Mouse (Mus musculus) lung, adult 2 months (tissue): ENCODE data around the gene Plppr2. TPM values are rescaled to one million over a fixed set of nuclear protein-coding genes. Genes with fewer than 3 reads are reported as not detected.

Experiments
- DNase-seq: peaks from one replicate; pipeline ENCODE4 v3.0.0; 2022
- H3K4me1 ChIP-seq: fragments of 200-500 bp; 2 replicates; pipeline ENCODE4 v1.6.1; 2011; ENCODE audit warnings: low read length; ENCODE audit not compliant: control insufficient read depth, insufficient read depth
- H3K4me3 ChIP-seq: fragments of 200-500 bp; replicated peaks from 2 replicates; pipeline ENCODE3; 2011; ENCODE audit warnings: low read depth, mild to moderate bottlenecking, control low read depth, low read length; ENCODE audit errors: extremely low read depth
- CTCF ChIP-seq: fragments of 200-500 bp; IDR thresholded peaks from 2 replicates; pipeline ENCODE4 v1.5.1; 2011; ENCODE audit warnings: mild to moderate bottlenecking, low read length, control low read depth; ENCODE audit not compliant: insufficient read depth
- POLR2A ChIP-seq: fragments of 200-500 bp; IDR thresholded peaks from 2 replicates; pipeline ENCODE4 v1.6.1; 2011; ENCODE audit warnings: low read depth, mild to moderate bottlenecking, control low read depth, low read length, borderline replicate concordance; ENCODE audit errors: extremely low read depth
- WGBS: fragments of 180-500 bp; shearing (Covaris S2); methylation state at CpG from one replicate; pipeline ENCODE4 v1.1.7; 2018; 5-methylcytosine and 5-hydroxymethylcytosine counted together
- polyA plus RNA-seq: library from polyadenylated mRNA; depleted of rRNA; stranded (reverse); fragments of >200 nt; gene quantifications from 2 replicates; pipeline ENCODE4 v1.2.3, GENCODE M21; 2012; rRNA removed

Gene Plppr2
- polyA plus RNA-seq: 15.6 and 19.2 TPM in 2 replicates

DNA sequence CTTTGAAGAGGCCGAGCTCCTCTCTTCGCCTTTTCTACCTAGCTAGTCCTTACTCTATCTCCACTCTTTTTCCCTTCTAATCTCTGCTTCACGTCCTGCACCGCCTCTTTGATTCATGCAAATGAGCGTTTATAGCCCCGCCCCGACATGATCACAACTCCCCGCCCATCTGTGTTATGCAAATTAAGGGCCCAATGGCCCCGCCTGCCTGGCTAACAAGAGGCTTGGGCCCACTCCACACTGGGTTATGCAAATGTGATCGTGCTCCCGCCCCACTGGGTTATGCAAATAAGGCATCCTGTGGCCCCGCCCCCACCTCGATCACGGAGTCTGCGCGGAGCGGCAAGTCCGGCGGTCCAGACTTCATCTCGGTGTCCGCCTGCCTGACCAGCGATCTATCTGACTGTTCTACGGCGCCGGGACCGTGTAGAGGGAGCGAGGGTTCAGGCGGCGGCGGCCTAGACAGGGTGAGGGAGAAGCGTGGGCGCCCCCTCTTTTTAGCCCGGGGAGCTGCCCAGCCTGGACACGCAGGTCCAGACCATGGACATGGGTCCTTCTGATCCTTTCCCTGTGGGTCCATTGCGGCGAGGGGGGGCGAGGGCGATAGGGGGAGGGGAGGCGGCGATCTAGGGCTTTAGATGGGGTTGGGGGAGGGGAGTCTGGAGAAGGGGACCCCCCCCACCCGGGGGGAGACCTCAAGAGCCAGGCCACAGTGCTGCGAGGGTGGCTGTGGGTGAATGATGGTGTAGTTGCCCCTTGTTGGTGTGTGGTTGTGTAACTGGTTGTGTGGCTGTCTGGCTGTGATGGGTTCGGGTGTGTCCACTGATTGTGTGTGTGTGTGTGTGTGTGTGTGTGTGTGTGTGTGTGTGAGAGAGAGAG, at the start of gene Plppr2:
TSS of gene Plppr2 (plus strand) at position 342 of the 879 bp plus-strand sequence.
- 3% methylated on average over 43 of the region's 43 CpGs for WGBS
- H3K4me1 ChIP-seq: no peaks in the 10 kb centered on the region
- peak; percentile 93 for DNase-seq
- peak within 1 kb of the TSS; percentile 46 for H3K4me3 ChIP-seq
- no peak; the same call in 1 of the 2 replicates for TF ChIP-seq POLR2A
- TF ChIP-seq CTCF: no peak

- TF ChIP-seq CTCF (peak; percentile 60), POLR2A (no peak)
Observed at GRCm38 (mm10) chr9:21889229-21889628, 47.6 kb upstream of the Plppr2 start.

GRCm38 (mm10) chr9:21901223-21901820, 35.5 kb upstream of the Plppr2 start:
- TF ChIP-seq CTCF (no peak), POLR2A (no peak)
- DNase-seq: peak; percentile 57
- Histone ChIP-seq H3K4me3 (peak overlapping the region; percentile 55), H3K4me1 (no peaks in the 10 kb centered on the region; the same call in 1 of the 2 replicates)
- 12% methylated on average over 10 of the region's 10 CpGs for WGBS

More at GRCm38 (mm10) chr9:21889229-21889628, 47.6 kb upstream of the Plppr2 start:
- Histone ChIP-seq H3K4me3 (no peak overlapping the region), H3K4me1 (no peaks in the 10 kb centered on the region)
- 60% methylated on average over 3 of the region's 3 CpGs for WGBS
- no peak for DNase-seq

GRCm38 (mm10) chr9:21904031-21904430, 32.8 kb upstream of the Plppr2 start:
- TF ChIP-seq CTCF (no peak), POLR2A (no peak)
- WGBS: 71% methylated on average over 4 of the region's 4 CpGs
- no peaks in the 10 kb centered on the region; the same call in 1 of the 2 replicates for H3K4me1 ChIP-seq
- DNase-seq: no peak
- H3K4me3 ChIP-seq: no peak overlapping the region

DNA sequence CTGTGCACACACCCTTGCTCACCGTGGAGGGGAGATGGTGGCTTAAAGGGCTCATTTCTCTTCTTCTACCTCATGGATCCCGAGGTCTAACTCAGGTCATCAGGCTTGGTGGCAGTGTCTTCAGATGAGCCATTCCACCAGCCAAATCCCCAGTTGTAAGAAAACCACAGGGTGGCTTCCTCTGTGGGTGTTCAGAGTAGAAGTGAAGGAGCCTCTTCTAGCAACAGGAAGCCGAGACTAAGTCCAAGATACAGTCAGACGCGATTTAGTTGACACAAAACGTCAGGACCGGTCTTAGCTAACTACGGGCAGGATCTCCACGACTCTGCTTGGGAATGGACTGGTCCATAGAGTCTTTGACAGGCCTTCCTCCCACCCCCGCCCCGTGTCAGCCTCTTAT, 28.6 kb upstream of the Plppr2 start:
- H3K4me1 ChIP-seq: no peaks in the 10 kb centered on the region
- H3K4me3 ChIP-seq: no peak overlapping the region
- TF ChIP-seq POLR2A (no peak), CTCF (no peak)
- DNase-seq: no peak
- WGBS: 61% methylated on average over 11 of the region's 11 CpGs

- WGBS: 75% methylated on average over 10 of the region's 10 CpGs
- no peak for TF ChIP-seq POLR2A
- TF ChIP-seq CTCF: no peak
- Histone ChIP-seq H3K4me3 (no peak overlapping the region), H3K4me1 (no peaks in the 10 kb centered on the region)
- DNase-seq: no peak
Observed at GRCm38 (mm10) chr9:21909474-21910223, 27.2 kb upstream of the Plppr2 start.

DNA sequence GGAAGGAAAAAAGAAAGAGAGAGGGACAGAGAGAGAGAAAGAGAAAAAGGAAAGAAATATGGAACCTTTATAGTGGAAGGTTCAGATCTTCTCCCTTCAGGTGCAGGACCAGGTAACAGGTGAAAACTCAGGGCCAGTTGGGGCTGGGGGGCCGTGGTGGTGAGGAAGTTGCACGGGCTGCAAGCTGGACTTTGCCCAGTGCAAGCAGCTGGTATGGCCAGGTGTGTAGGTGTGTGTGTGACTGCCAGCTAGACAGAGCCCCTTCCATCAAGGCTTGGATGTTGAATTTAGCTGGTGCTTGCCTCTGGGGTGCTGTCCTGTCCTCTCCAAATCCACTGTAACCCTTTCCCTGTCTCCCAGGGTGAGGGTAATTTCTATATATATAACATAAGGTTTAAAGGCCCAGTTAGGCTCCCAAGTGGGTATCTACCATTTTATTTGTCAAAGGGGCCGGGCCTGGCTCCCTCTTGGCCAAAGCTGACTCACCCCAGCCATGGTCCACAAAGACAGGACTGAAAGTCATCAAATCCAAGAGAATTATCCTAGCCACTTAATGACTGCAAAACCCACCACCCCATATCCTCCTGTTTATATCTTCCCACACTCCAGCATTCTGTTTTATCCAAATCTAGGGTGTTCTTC, 19.9 kb upstream of the Plppr2 start:
- WGBS: 53% methylated on average over 3 of the region's 3 CpGs
- Histone ChIP-seq H3K4me3 (peak overlapping the region; percentile 88), H3K4me1 (peaks cover 4% of the 10 kb centered on the region)
- TF ChIP-seq POLR2A (no peak), CTCF (no peak)
- DNase-seq: no peak

- TF ChIP-seq POLR2A (no peak), CTCF (no peak)
- Histone ChIP-seq H3K4me1 (peaks cover 4% of the 10 kb centered on the region), H3K4me3 (peak overlapping the region; percentile 88)
- DNase-seq: peak; percentile 52
- WGBS: 2% methylated on average over 35 of the region's 35 CpGs
Observed at GRCm38 (mm10) chr9:21917493-21918034, 19.3 kb upstream of the Plppr2 start.
